Mouse (Mus musculus) adrenal gland, adult 18-20 months (tissue): ENCODE results near the gene Pno1. TPM values are rescaled to one million over a fixed set of nuclear protein-coding genes. Genes with fewer than 3 reads are reported as not detected.
"Not testable (repeated sequence)": the region's sequence is repeated elsewhere in the genome, so short reads cannot be mapped to it uniquely, and the experiment has no call there.

Experiments used
- DNase-seq, 2 experiments: peaks; one replicate each; pipeline ENCODE4 v3.0.0; 2021 to 2022; ENCODE audit warnings: low spot score in 2 of 2
- long read RNA-seq, 2 experiments: library from polyadenylated mRNA; stranded (forward); transcript quantifications; one replicate each; pipeline ENCODE4 v2.0.0; 2021
- total RNA-seq, 2 experiments: library from RNA; stranded (reverse); gene quantifications; 1 replicate in 1 of 2; 2 replicates in 1 of 2; pipeline ENCODE4 v1.2.3; 2021

Gene Pno1
- 10 to 100 TPM; 51.9 to 56.6 TPM for total RNA-seq
- long read RNA-seq, experiment 1, transcript Pno1-201 (7 exons, 1,544 nt), result major isoform, 34 of 34 reads
- long read RNA-seq, experiment 1, partial matches to known transcripts, result 0 of 34 reads
- long read RNA-seq, experiment 1, other reads (novel, unspliced or antisense), result 0 of 34 reads
- long read RNA-seq, experiment 2, transcript Pno1-201 (7 exons, 1,544 nt), result major isoform, 65 of 67 reads
- long read RNA-seq, experiment 2, partial matches to known transcripts, result 1 of 67 reads
- long read RNA-seq, experiment 2, other reads (novel, unspliced or antisense), result 1 of 67 reads

GRCm38 (mm10) chr11:17211258-17212140, at the start of gene Pno1:
TSS of gene Pno1 (minus strand) at chr11:17211568.
- DNase-seq, result peak; percentile 91 to 92

GRCm38 (mm10) chr11:17257861-17258260, 46.5 kb upstream of the Pno1 start:
- DNase-seq, result peak in 1 of 2 experiments; percentile 25

GRCm38 (mm10) chr11:17257443-17257842, 46.1 kb upstream of the Pno1 start, which contains the start of gene C1d:
TSS of gene C1d (plus strand) at chr11:17257579.
- peak; percentile 93 to 94 for DNase-seq

DNA sequence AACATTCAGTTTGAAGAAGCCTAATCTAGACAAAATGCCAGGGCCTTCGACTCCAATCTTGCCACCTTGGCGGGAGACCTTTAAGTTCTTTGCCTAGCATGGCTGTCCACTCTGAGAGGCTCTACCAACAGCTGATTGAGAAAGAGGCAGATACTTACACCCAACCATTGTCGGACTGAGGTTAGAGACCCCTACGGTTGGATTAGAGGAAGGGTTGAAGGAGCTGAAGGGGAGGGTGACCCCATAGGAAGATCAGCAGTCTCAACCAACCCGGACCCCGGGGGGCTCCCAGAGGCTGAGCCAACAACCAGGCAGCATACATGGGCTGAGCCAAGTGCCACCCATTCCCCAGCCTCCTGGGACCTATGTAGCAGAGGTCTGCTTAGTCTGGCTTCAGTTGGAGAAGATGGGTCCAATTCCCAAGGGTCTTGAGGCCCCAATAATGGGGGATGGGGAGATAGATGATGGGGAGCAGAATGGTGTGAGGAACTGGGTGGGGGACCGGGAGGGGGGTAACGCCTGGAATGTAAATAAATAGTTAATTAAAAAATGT, 45.5 kb upstream of the Pno1 start:
- no peak for DNase-seq

DNA sequence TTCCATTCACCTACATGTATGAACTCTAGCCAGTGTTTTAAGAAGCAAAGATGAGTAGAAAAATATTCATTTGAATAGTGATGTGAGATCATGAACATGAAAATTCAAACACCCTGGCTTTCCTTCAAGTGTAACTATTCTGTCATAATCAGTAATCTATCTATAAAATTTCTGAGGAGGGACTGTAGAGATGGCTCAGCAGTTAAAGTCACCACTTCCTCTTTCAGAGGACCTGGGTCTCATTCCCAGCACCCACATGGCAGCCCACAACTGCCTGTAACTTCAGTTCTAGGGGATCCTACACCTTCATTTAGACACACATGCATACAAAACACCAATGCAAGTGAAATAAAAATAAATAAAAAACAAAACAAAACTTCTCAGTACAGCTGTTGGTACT, 37.3 kb upstream of the Pno1 start:
- DNase-seq, result no peak

GRCm38 (mm10) chr11:17238598-17238997, 27.2 kb upstream of the Pno1 start:
- DNase-seq, result not testable (repeated sequence)

DNA sequence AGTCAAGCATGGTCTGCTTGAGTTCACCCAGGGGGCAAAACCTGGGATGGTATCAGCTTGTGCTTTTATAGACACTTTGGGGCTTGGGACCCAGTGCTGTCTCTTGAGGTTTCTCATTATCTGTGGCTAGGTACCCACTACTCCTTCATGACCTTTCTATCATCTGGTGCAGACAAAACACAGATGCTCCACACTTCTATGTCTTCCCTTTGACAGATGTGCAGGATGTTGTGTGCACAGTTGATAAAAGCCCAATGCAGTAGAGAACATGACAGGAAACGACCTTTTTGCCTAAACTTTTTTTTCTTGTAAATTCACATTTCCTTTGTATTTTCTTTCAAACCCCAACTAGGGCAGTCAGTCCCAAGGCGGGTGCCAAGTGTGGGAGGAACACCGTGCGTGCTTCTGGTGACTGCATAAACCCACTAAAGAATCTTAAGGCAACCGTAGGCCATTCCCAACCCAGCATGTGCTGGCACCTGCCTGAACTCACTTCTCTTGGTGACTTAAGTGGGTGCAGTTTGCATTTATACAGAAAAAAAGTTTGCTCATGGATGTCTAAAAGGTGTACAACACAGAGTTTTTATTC, 25.2 kb upstream of the Pno1 start:
- no peak for DNase-seq

GRCm38 (mm10) chr11:17232792-17233191, 21.4 kb upstream of the Pno1 start:
- no peak for DNase-seq

DNA sequence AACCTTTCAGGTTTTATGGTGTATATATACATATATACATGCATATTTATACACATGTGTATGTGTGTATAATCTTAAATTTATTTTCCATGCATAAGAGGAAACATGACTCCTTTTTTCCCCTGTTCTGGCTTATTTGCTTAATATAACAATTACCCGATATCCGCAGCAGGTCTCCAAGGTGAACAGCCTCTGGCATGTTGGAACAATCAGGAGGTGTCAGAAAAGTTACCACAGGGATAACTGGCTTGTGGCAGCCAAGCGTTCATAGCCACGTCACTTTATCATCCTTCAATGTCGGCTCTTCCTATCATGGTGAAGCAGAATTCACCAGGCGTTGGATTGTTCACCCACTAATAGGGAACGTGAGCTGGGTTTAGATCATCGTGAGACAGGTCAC, 9.8 kb upstream of the Pno1 start:
- DNase-seq, result no peak

DNA sequence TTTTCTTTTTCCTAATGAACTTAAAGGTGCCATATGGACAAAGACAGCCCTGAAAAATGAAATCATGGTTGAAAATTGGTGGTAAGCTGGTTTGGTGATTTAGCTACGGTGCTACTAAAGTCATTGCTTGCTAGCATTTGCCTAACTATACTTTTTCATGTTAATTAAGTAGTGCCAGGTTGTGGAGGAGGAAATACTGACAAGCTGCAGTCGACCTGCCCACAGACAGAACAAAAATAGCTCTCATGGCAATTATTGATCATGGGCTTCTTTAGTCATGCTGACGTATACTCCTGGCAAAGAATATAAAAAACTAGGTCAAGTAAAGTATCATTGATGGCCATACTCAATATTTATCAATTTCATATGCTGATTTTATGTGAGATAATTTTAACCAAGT, 4.1 kb upstream of the Pno1 start:
- DNase-seq, result no peak

GRCm38 (mm10) chr11:17212903-17213509, 1.6 kb upstream of the Pno1 start:
- DNase-seq, result no peak

- no peak for DNase-seq
Observed at GRCm38 (mm10) chr11:17212141-17212495, 750 bp upstream of the Pno1 start.

- no peak for DNase-seq
Observed at GRCm38 (mm10) chr11:17202481-17202880, 8.9 kb downstream of the Pno1 start.

DNA sequence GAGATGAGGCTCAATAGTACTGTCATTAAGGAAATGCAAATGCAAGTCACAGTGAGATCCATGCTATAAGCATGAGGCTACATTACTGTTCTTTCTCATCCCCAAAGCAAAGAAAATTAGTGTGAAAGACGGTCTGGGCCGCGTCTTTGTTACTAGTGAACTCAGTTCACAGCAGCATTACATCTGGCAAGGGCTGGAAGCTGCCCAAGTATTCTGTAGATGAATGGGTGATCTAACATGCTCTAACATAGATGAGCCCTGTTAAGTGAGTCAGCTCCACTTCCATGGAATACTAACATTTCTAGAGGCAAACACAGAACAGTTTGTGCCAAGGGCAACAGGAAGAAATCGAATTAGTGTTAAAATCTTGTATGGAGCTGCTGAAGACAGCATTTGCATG, 10.4 kb downstream of the Pno1 start:
- no peak for DNase-seq

- DNase-seq, result no peak
Observed at GRCm38 (mm10) chr11:17199840-17200501, 11.4 kb downstream of the Pno1 start.

- DNase-seq, result no peak
Observed at GRCm38 (mm10) chr11:17199170-17199569, 12.2 kb downstream of the Pno1 start.

DNA sequence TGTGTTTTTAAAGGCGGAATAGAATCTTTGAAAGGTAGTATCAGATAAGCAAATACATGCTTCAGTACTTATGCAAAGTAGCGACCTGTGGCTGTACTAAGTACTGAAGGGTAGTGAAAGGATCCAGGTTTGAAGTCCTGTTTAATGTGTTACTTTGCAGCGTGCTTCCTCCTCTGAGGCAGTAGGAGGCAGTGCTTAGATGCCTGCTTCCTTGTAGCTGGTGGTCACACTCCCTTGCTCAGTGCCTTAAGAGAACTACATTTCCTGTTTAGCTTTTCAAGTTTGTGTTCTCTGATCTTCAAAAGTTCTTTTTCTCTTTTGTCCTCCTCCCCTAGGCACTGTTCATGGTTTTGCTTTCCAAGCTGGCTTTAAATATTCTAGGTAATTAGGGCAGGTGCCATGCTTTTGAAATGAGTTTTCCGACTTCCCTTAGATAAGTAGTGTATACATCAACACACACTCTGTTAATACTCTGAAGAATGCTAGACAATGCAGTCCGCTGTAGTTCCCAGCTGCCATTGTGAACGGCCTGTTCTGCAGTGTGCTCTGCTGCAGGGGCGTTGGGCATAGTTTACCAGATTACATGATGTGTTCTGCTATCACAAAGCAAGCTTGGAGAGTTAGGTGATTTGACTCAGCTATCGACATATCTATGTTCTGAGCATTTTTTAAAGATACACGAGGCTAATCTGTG, 19.1 kb downstream of the Pno1 start:
- DNase-seq, result no peak

- DNase-seq, result no peak
Observed at GRCm38 (mm10) chr11:17188786-17189185, 22.6 kb downstream of the Pno1 start.

DNA sequence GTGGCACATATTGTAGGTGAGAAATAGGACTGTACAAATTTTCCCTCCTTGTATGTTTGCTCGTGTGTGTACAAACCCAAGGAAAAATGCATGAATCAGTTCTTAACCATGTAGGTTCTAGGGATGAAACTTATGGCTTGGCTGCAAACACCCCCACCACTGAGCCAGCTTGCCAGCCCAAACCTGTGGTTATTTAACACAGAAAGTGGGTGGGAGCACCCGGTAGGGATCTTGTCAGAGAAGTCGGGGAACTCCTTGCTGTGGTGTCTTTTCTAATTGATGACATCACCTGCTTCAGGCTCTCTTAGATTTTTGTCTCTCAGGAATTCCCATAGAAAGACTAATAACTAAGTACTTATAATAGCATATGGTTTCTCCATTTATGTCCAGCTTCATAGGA, 23.7 kb downstream of the Pno1 start:
- no peak for DNase-seq

DNA sequence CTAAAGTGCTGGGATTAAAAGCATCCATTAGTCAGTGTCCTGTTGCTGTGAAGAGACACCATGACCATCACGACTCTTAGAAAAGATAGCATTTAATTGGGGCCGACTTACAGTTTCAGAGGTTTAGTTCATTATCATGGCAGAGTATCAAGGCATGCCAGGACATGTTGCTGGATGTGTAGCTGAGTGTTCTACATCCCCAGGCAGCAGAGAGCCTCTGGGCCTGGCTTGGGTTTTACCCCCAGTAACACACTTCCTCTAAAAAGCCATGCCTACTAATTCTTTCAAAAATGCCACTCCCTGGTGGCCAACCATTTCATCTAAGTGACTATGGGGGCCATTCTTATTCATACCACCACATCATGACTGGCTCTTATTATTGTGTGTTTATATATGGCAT, 28.2 kb downstream of the Pno1 start:
- no peak for DNase-seq
